Mouse (Mus musculus) forebrain, embryonic 16.5 days (tissue): ENCODE measurements around the gene Btbd1. TPM values are rescaled to one million over a fixed set of nuclear protein-coding genes. Genes with fewer than 3 reads are reported as not detected.

Experiments
- ATAC-seq: fragments of 200-750 bp; cut with Nextera tagmentation; 2 replicates; pipeline ENCODE4 v1.8.0; 2017; ENCODE audit warnings: mild to moderate bottlenecking, moderate library complexity
- H3K27ac ChIP-seq: fragments of 300-500 bp; sonication (generic); 2 replicates; pipeline ENCODE4 v1.5.1; 2014; ENCODE audit warnings: low read length, control low read depth
- H3K27me3 ChIP-seq: fragments of 300-500 bp; sonication (generic); replicated peaks from 2 replicates; pipeline ENCODE4 v1.6.1; 2014; ENCODE audit warnings: low read length; ENCODE audit not compliant: control insufficient read depth, insufficient read depth
- H3K36me3 ChIP-seq: fragments of 300-500 bp; sonication (generic); 2 replicates; pipeline ENCODE4 v1.6.1; 2014; ENCODE audit not compliant: control insufficient read depth, insufficient read depth
- H3K4me1 ChIP-seq: fragments of 300-500 bp; sonication (generic); replicated peaks from 2 replicates; pipeline ENCODE4 v1.6.1; 2014; ENCODE audit warnings: low read length; ENCODE audit not compliant: control insufficient read depth, insufficient read depth
- H3K4me2 ChIP-seq: fragments of 300-500 bp; sonication (generic); 2 replicates; pipeline ENCODE4 v1.6.1; 2014; ENCODE audit warnings: mild to moderate bottlenecking, low read length, control low read depth
- H3K4me3 ChIP-seq: fragments of 300-500 bp; sonication (generic); replicated peaks from 2 replicates; pipeline ENCODE4 v1.5.1; 2014; ENCODE audit warnings: mild to moderate bottlenecking, low read length, control low read depth
- H3K9ac ChIP-seq: fragments of 300-500 bp; sonication (generic); replicated peaks from 2 replicates; pipeline ENCODE4 v1.6.1; 2014; ENCODE audit warnings: low read depth, low read length, control low read depth
- H3K9me3 ChIP-seq: fragments of 300-500 bp; sonication (generic); 2 replicates; pipeline ENCODE4 v1.6.1; 2016; ENCODE audit warnings: low read length; ENCODE audit not compliant: control insufficient read depth
- WGBS: fragments of 180-500 bp; shearing (Covaris S2); extraction: QIAGEN DNeasy Blood & Tissue Kit; methylation state at CpG from one replicate; pipeline ENCODE4 v1.1.7; 2014; 5-methylcytosine and 5-hydroxymethylcytosine counted together
- polyA plus RNA-seq: library from polyadenylated mRNA; unstranded; fragments of >200 nt; fragmentation: Nextera tagmentation; extraction: Ambion mirVana; gene quantifications from 2 replicates; pipeline ENCODE4 v1.2.1, GENCODE M21; 2015

Btbd1 gene
- polyA plus RNA-seq, 1 experiment from 2014 or later = 99.0 TPM

DNA sequence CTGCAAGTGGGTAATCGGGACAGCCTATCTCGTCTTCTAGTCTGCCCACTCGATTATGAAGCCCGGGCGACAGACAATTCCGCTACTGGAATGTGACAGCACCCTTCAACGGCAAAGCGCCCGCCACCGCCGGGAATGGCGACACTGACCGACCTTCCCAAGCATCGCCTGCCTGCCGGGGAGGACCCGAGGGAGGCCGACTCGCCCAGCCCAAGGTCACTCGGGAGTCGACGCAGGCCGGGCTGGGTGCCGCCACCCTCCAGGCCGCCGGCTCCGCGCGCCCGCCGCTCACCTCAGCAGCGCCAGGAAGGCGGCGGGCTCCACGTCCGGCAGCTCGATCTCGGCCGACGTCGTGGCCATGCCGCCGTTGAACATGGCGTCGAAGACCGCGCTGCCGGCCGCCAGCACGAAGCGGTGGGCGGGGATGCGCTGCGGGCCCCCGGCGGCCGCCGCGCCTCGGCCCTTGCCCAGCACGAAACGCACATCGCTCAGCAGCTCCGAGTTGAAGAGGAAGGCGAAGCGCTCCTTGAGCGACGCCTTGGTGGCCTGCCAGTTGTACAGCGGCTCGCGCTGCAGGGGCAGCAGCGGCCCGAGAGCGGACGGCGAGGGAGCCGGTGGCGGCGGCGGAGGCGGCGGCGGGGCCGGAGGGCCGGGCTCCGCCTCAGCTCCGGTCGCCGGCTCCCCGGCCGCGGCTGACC is 401 bp downstream of the Btbd1 start:
- ATAC-seq = peak; percentile 76
- H3K36me3 ChIP-seq = no peaks in the 10 kb centered on the region
- no peaks in the 10 kb centered on the region for H3K9me3 ChIP-seq
- no peaks in the 10 kb centered on the region for H3K27me3 ChIP-seq
- H3K4me1 ChIP-seq = peaks cover 36% of the 10 kb centered on the region
- H3K9ac ChIP-seq = peak overlapping the region; percentile 82
- peak overlapping the region; percentile 81 for H3K4me3 ChIP-seq
- H3K4me2 ChIP-seq = peak overlapping the region; percentile 73
- H3K27ac ChIP-seq = peak overlapping the region; percentile 95
- under 1% methylated on average over 68 of the region's 91 CpGs for WGBS

- H3K36me3 ChIP-seq = no peaks in the 10 kb centered on the region
- no peaks in the 10 kb centered on the region for H3K27me3 ChIP-seq
- H3K9me3 ChIP-seq = no peaks in the 10 kb centered on the region
- peaks cover 36% of the 10 kb centered on the region for H3K4me1 ChIP-seq
- H3K9ac ChIP-seq = peak overlapping the region; percentile 82
- no peak for ATAC-seq
- H3K27ac ChIP-seq = peak overlapping the region; percentile 95
- peak overlapping the region; percentile 73 for H3K4me2 ChIP-seq
- peak overlapping the region; percentile 81 for H3K4me3 ChIP-seq
- WGBS = 10% methylated on average over 17 of the region's 17 CpGs
Observed at GRCm38 (mm10) chr7:81827806-81828667, 1.2 kb downstream of the Btbd1 start.

- Histone ChIP-seq H3K36me3 (no peaks in the 10 kb centered on the region), H3K27me3 (no peaks in the 10 kb centered on the region), H3K27ac (no peak overlapping the region), H3K4me2 (no peak overlapping the region), H3K9me3 (no peaks in the 10 kb centered on the region), H3K9ac (no peak overlapping the region), H3K4me1 (peaks cover 36% of the 10 kb centered on the region), H3K4me3 (no peak overlapping the region)
- no peak for ATAC-seq
- 25% methylated on average over 3 of the region's 3 CpGs for WGBS
Observed at GRCm38 (mm10) chr7:81825381-81825780, 3.9 kb downstream of the Btbd1 start.

- ATAC-seq = no peak
- Histone ChIP-seq H3K4me2 (no peak overlapping the region), H3K9me3 (no peaks in the 10 kb centered on the region), H3K9ac (no peak overlapping the region), H3K27me3 (no peaks in the 10 kb centered on the region), H3K4me3 (no peak overlapping the region), H3K27ac (no peak overlapping the region), H3K36me3 (no peaks in the 10 kb centered on the region), H3K4me1 (peaks cover 34% of the 10 kb centered on the region)
- WGBS = 73% methylated on average over 3 of the region's 3 CpGs
Observed at GRCm38 (mm10) chr7:81824906-81825305, 4.3 kb downstream of the Btbd1 start.

GRCm38 (mm10) chr7:81806067-81806466 is 23.2 kb downstream of the Btbd1 start:
- Histone ChIP-seq H3K27me3 (no peaks in the 10 kb centered on the region), H3K36me3 (no peaks in the 10 kb centered on the region), H3K9ac (no peak overlapping the region), H3K4me2 (no peak overlapping the region), H3K27ac (no peak overlapping the region), H3K9me3 (no peaks in the 10 kb centered on the region), H3K4me1 (peaks cover 4% of the 10 kb centered on the region; the same call in 1 of the 2 replicates), H3K4me3 (no peak overlapping the region)
- 65% methylated on average over 5 of the region's 5 CpGs for WGBS
- ATAC-seq = peak; percentile 31; the same call in 1 of the 2 replicates

GRCm38 (mm10) chr7:81789095-81789757 is 40.0 kb downstream of the Btbd1 start, which contains the start of gene 3110040N11Rik:
Gene 3110040N11Rik, minus strand, starts transcription at chr7:81789478.
- WGBS = under 1% methylated on average over 38 of the region's 38 CpGs
- Histone ChIP-seq H3K36me3 (0 out of 2 replicates have a peak, but pooled peaks cover 8% of the 10 kb centered on the region), H3K4me1 (peaks cover 11% of the 10 kb centered on the region), H3K27me3 (no peaks in the 10 kb centered on the region), H3K9me3 (no peaks in the 10 kb centered on the region), H3K4me2 (peak within 1 kb of the TSS; percentile 70), H3K9ac (peak within 1 kb of the TSS; percentile 74), H3K4me3 (peak within 1 kb of the TSS; percentile 64), H3K27ac (peak within 1 kb of the TSS; percentile 97)
- peak; percentile 96 for ATAC-seq

DNA sequence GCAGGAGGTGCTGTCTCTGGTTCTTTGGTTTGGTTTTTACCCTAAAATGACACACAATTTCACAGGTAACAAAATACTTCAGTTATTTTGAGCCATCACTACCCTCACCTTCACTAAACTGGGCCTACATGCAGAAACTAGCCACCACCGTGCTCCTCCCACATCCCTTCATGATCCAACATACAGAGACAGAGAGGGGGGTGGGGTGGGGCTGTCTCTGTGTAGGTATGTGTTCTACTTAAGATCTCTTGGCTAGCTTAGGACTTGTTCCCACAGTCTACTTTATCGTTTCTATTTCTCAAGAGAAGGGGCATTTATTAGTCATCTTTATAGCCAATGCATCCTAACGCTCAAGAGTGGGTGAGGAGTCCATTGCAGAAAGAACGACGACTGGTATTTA is 40.7 kb downstream of the Btbd1 start:
- H3K27ac ChIP-seq = peak overlapping the region; percentile 97
- ATAC-seq = peak; percentile 24; the same call in 1 of the 2 replicates
- 0 out of 2 replicates have a peak, but pooled peaks cover 6% of the 10 kb centered on the region for H3K36me3 ChIP-seq
- peak overlapping the region; percentile 74 for H3K9ac ChIP-seq
- H3K4me2 ChIP-seq = peak overlapping the region; percentile 70
- peaks cover 11% of the 10 kb centered on the region for H3K4me1 ChIP-seq
- H3K27me3 ChIP-seq = no peaks in the 10 kb centered on the region
- no peaks in the 10 kb centered on the region for H3K9me3 ChIP-seq
- 1% methylated on average over 5 of the region's 5 CpGs for WGBS
- peak overlapping the region; percentile 64 for H3K4me3 ChIP-seq

GRCm38 (mm10) chr7:81777667-81778218 is 51.5 kb downstream of the Btbd1 start:
- H3K27ac ChIP-seq = no peak overlapping the region
- H3K36me3 ChIP-seq = peaks cover 17% of the 10 kb centered on the region
- H3K4me2 ChIP-seq = no peak overlapping the region
- ATAC-seq = peak; percentile 55; the same call in 1 of the 2 replicates
- no peaks in the 10 kb centered on the region for H3K27me3 ChIP-seq
- WGBS = 73% methylated on average over 10 of the region's 10 CpGs
- no peak overlapping the region for H3K9ac ChIP-seq
- no peak overlapping the region for H3K4me3 ChIP-seq
- no peaks in the 10 kb centered on the region for H3K4me1 ChIP-seq
- peaks cover 9% of the 10 kb centered on the region; the same call in 1 of the 2 replicates for H3K9me3 ChIP-seq
